Comparison of ENCODE assay signal across 10 mouse cellular contexts in genomic region chr5:85571967-85572366, GRCm38 (mm10).
DNase-seq lines count a peak whose midpoint lies in the region; ATAC-seq lines count a peak whose summit lies in the region.
"Had no signal": no experiment of that assay in that cellular context is flagged by ENCODE, and none has a peak within 500 bp of the region (broad histone marks: within the 10 kb centered on the region; RNA-seq: fewer than 3 reads in every experiment).

No protein-coding gene starts in this region.

- ATAC-seq in hindbrain, embryonic 15.5 days (ENCODE audit: low FRiP score, low read depth) = peak; percentile 54
- no peak for ATAC-seq in hindbrain, embryonic 11.5 days (ENCODE audit: low FRiP score)
- ATAC-seq in neural tube, embryonic 15.5 days (ENCODE audit: low FRiP score) = peak; percentile 73; the same call in 1 of the 2 replicates
- no peak for ATAC-seq in heart, embryonic 12.5 days (ENCODE audit: insufficient number of reproducible peaks, low FRiP score)

- no peak for DNase-seq in hindbrain, embryonic 11.5 days (ENCODE audit: low spot score)
- peak; percentile 33 for DNase-seq in cerebellum, adult 8-10 months
- peak; percentile 45 for DNase-seq in layer of hippocampus, adult 11-12 months (ENCODE audit: low spot score)
- no peak for DNase-seq in thymus, postnatal 14 days
- DNase-seq in gastrocnemius, postnatal 10 days = no peak

- WGBS in hindbrain, embryonic 15.5 days = 62% methylated on average over 4 of the region's 4 CpGs
- 86% methylated on average over 4 of the region's 4 CpGs for WGBS in hindbrain, embryonic 11.5 days
- 56% methylated on average over 4 of the region's 4 CpGs for WGBS in neural tube, embryonic 15.5 days
- WGBS in heart, embryonic 12.5 days = 71% methylated on average over 4 of the region's 4 CpGs

- H3K9ac ChIP-seq in hindbrain, embryonic 15.5 days = no peak overlapping the region
- H3K9ac ChIP-seq in hindbrain, embryonic 11.5 days (ENCODE audit: low read depth, low read length) = no peak overlapping the region
- H3K9ac ChIP-seq in neural tube, embryonic 15.5 days (replicated peaks) = no peak overlapping the region
- no peak overlapping the region for H3K9ac ChIP-seq in heart, embryonic 12.5 days
- H3K9ac ChIP-seq: kidney, embryonic 15.5 days; limb, embryonic 15.5 days had no signal

- no peaks in the 10 kb centered on the region for H3K4me1 ChIP-seq in hindbrain, embryonic 15.5 days (replicated peaks)
- no peaks in the 10 kb centered on the region for H3K4me1 ChIP-seq in hindbrain, embryonic 11.5 days (replicated peaks; ENCODE audit: control insufficient read depth, insufficient read depth, low read length)
- no peaks in the 10 kb centered on the region for H3K4me1 ChIP-seq in neural tube, embryonic 15.5 days
- no peaks in the 10 kb centered on the region for H3K4me1 ChIP-seq in heart, embryonic 12.5 days (replicated peaks)
- H3K4me1 ChIP-seq: kidney, embryonic 15.5 days; limb, embryonic 15.5 days had no signal

- H3K4me3 ChIP-seq in hindbrain, embryonic 15.5 days = no peak overlapping the region
- H3K4me3 ChIP-seq in hindbrain, embryonic 11.5 days (ENCODE audit: low read depth, low read length) = no peak overlapping the region
- no peak overlapping the region for H3K4me3 ChIP-seq in neural tube, embryonic 15.5 days (replicated peaks)
- no peak overlapping the region for H3K4me3 ChIP-seq in heart, embryonic 12.5 days
- H3K4me3 ChIP-seq: kidney, embryonic 15.5 days; limb, embryonic 15.5 days had no signal

- H3K27me3 ChIP-seq in hindbrain, embryonic 15.5 days = no peaks in the 10 kb centered on the region
- no peaks in the 10 kb centered on the region for H3K27me3 ChIP-seq in hindbrain, embryonic 11.5 days (ENCODE audit: control insufficient read depth, insufficient read depth, low read length)
- no peaks in the 10 kb centered on the region for H3K27me3 ChIP-seq in neural tube, embryonic 15.5 days (replicated peaks)
- H3K27me3 ChIP-seq in heart, embryonic 12.5 days (replicated peaks) = no peaks in the 10 kb centered on the region
- H3K27me3 ChIP-seq: kidney, embryonic 15.5 days; limb, embryonic 15.5 days had no signal

- H3K9me3 ChIP-seq in hindbrain, embryonic 15.5 days = no peaks in the 10 kb centered on the region
- no peaks in the 10 kb centered on the region for H3K9me3 ChIP-seq in hindbrain, embryonic 11.5 days (ENCODE audit: control insufficient read depth, low read length)
- H3K9me3 ChIP-seq in neural tube, embryonic 15.5 days (replicated peaks) = no peaks in the 10 kb centered on the region
- no peaks in the 10 kb centered on the region for H3K9me3 ChIP-seq in heart, embryonic 12.5 days (replicated peaks)
- H3K9me3 ChIP-seq: kidney, embryonic 15.5 days; limb, embryonic 15.5 days had no signal

- H3K36me3 ChIP-seq in hindbrain, embryonic 15.5 days = no peaks in the 10 kb centered on the region
- no peaks in the 10 kb centered on the region for H3K36me3 ChIP-seq in hindbrain, embryonic 11.5 days (ENCODE audit: control insufficient read depth, insufficient read depth, low read length)
- no peaks in the 10 kb centered on the region for H3K36me3 ChIP-seq in neural tube, embryonic 15.5 days
- H3K36me3 ChIP-seq in heart, embryonic 12.5 days = no peaks in the 10 kb centered on the region
- H3K36me3 ChIP-seq: kidney, embryonic 15.5 days; limb, embryonic 15.5 days had no signal

- 0 out of 2 replicates have a peak overlapping the region, but pooled peaks have one; percentile 2 for H3K4me2 ChIP-seq in hindbrain, embryonic 15.5 days
- no peak overlapping the region for H3K4me2 ChIP-seq in hindbrain, embryonic 11.5 days (replicated peaks; ENCODE audit: low read depth, low read length)
- peak overlapping the region; percentile 7; the same call in 1 of the 2 replicates for H3K4me2 ChIP-seq in neural tube, embryonic 15.5 days
- H3K4me2 ChIP-seq in heart, embryonic 12.5 days = no peak overlapping the region
- H3K4me2 ChIP-seq: kidney, embryonic 15.5 days; limb, embryonic 15.5 days had no signal

- peak overlapping the region; percentile 40 for H3K27ac ChIP-seq in hindbrain, embryonic 15.5 days (replicated peaks)
- H3K27ac ChIP-seq in hindbrain, embryonic 11.5 days (ENCODE audit: low read depth, low read length) = no peak overlapping the region
- H3K27ac ChIP-seq in neural tube, embryonic 15.5 days (replicated peaks) = 0 out of 2 replicates have a peak overlapping the region, but pooled peaks have one; percentile 33
- no peak overlapping the region for H3K27ac ChIP-seq in heart, embryonic 12.5 days (ENCODE audit: poor library complexity, severe bottlenecking)
- H3K27ac ChIP-seq: kidney, embryonic 15.5 days; limb, embryonic 15.5 days had no signal

Comparison
In these comparisons a context has a peak if more than half of its experiments do, and no peak if none do; other contexts are left out.
1. ATAC-seq: peak in hindbrain, embryonic 15.5 days (single experiment) and neural tube, embryonic 15.5 days (single experiment); none in hindbrain, embryonic 11.5 days (single experiment) and heart, embryonic 12.5 days (single experiment).
2. H3K27ac ChIP-seq: peak in hindbrain, embryonic 15.5 days (single experiment) and neural tube, embryonic 15.5 days (single experiment); none in hindbrain, embryonic 11.5 days (single experiment) and heart, embryonic 12.5 days (single experiment).
3. H3K4me2 ChIP-seq: peak in hindbrain, embryonic 15.5 days (single experiment) and neural tube, embryonic 15.5 days (single experiment); none in hindbrain, embryonic 11.5 days (single experiment) and heart, embryonic 12.5 days (single experiment).
4. DNase-seq: peak in cerebellum, adult 8-10 months (single experiment) and layer of hippocampus, adult 11-12 months (single experiment); none in hindbrain, embryonic 11.5 days (single experiment), thymus, postnatal 14 days (single experiment) and gastrocnemius, postnatal 10 days (single experiment).